In genomic region chr14:73503237-73503933, GRCm38 (mm10) we compare ENCODE assay signal across 9 mouse cellular contexts. TPM values are rescaled to one million over a fixed set of nuclear protein-coding genes. Genes with fewer than 3 reads are reported as not detected.
DNase-seq lines count a peak whose midpoint lies in the region; ATAC-seq and TF ChIP-seq lines count a peak whose summit lies in the region.
"Had no signal": no experiment of that assay in that cellular context is flagged by ENCODE, and none has a peak within 500 bp of the region (broad histone marks: within the 10 kb centered on the region; RNA-seq: fewer than 3 reads in every experiment).

No protein-coding gene starts in this region.

- no peak overlapping the region for H3K4me3 ChIP-seq in kidney, postnatal 0 days (replicated peaks; ENCODE audit: low read depth, low read length)
- no peak overlapping the region for H3K4me3 ChIP-seq in embryonic facial prominence, embryonic 12.5 days
- no peak overlapping the region for H3K4me3 ChIP-seq in heart, embryonic 14.5 days (ENCODE audit: control insufficient read depth in 1 of 2, insufficient read depth in 1 of 2, low read depth in 1 of 2, low read length in 2 of 2)
- H3K4me3 ChIP-seq in midbrain, embryonic 14.5 days (replicated peaks; ENCODE audit: low read depth, low read length), result no peak overlapping the region

- H3K36me3 ChIP-seq in kidney, postnatal 0 days (ENCODE audit: insufficient read depth, low read length), result no peaks in the 10 kb centered on the region
- no peaks in the 10 kb centered on the region for H3K36me3 ChIP-seq in embryonic facial prominence, embryonic 12.5 days
- H3K36me3 ChIP-seq in heart, embryonic 14.5 days (ENCODE audit: control insufficient read depth, insufficient read depth, low read length), result no peaks in the 10 kb centered on the region
- H3K36me3 ChIP-seq in midbrain, embryonic 14.5 days (ENCODE audit: control insufficient read depth, insufficient read depth, low read length), result no peaks in the 10 kb centered on the region

- H3K9me3 ChIP-seq in kidney, postnatal 0 days (replicated peaks; ENCODE audit: low read length), result no peaks in the 10 kb centered on the region
- no peaks in the 10 kb centered on the region for H3K9me3 ChIP-seq in embryonic facial prominence, embryonic 12.5 days
- no peaks in the 10 kb centered on the region for H3K9me3 ChIP-seq in heart, embryonic 14.5 days (ENCODE audit: control insufficient read depth, low read length)
- H3K9me3 ChIP-seq in midbrain, embryonic 14.5 days (ENCODE audit: control insufficient read depth, low read length), result no peaks in the 10 kb centered on the region

- H3K9ac ChIP-seq in kidney, postnatal 0 days (ENCODE audit: low read depth, low read length), result no peak overlapping the region
- H3K9ac ChIP-seq in embryonic facial prominence, embryonic 12.5 days, result no peak overlapping the region
- H3K9ac ChIP-seq in heart, embryonic 14.5 days (ENCODE audit: low read length), result no peak overlapping the region
- H3K9ac ChIP-seq in midbrain, embryonic 14.5 days (replicated peaks; ENCODE audit: low read length), result no peak overlapping the region

- no peaks in the 10 kb centered on the region for H3K4me1 ChIP-seq in kidney, postnatal 0 days (replicated peaks; ENCODE audit: insufficient read depth, low read length)
- H3K4me1 ChIP-seq in embryonic facial prominence, embryonic 12.5 days, result peaks cover 11% of the 10 kb centered on the region
- peaks cover 12 to 16% of the 10 kb centered on the region in 2 experiments for H3K4me1 ChIP-seq in heart, embryonic 14.5 days (ENCODE audit: control insufficient read depth in 2 of 2, insufficient read depth in 2 of 2, low read length in 2 of 2)
- H3K4me1 ChIP-seq in midbrain, embryonic 14.5 days (ENCODE audit: control insufficient read depth, insufficient read depth, low read length), result no peaks in the 10 kb centered on the region

- H3K4me2 ChIP-seq in kidney, postnatal 0 days (ENCODE audit: low read length), result no peak overlapping the region
- H3K4me2 ChIP-seq in embryonic facial prominence, embryonic 12.5 days (replicated peaks), result no peak overlapping the region
- H3K4me2 ChIP-seq in heart, embryonic 14.5 days (ENCODE audit: low read length), result peak overlapping the region; percentile 11
- H3K4me2 ChIP-seq in midbrain, embryonic 14.5 days (ENCODE audit: low read length), result no peak overlapping the region

- H3K27ac ChIP-seq in kidney, postnatal 0 days, result peak overlapping the region; percentile 19; the same call in 1 of the 2 replicates
- peak overlapping the region; percentile 50 for H3K27ac ChIP-seq in embryonic facial prominence, embryonic 12.5 days
- H3K27ac ChIP-seq in heart, embryonic 14.5 days (replicated peaks in 1 of 2; ENCODE audit: control insufficient read depth in 1 of 2, insufficient read depth in 1 of 2, low read depth in 2 of 2, low read length in 2 of 2), result peak overlapping the region; percentile 57 to 74
- peak overlapping the region; percentile 70 for H3K27ac ChIP-seq in midbrain, embryonic 14.5 days (replicated peaks; ENCODE audit: low read depth, low read length)
- H3K27ac ChIP-seq: macrophage had no signal

- no peak for TF ChIP-seq CTCF in kidney, postnatal 0 days (IDR thresholded peaks at IDR 0.05; ENCODE audit: low read depth)

- no peak for ATAC-seq in kidney, postnatal 0 days (replicated peaks; ENCODE audit: low FRiP score, low read depth)
- ATAC-seq in embryonic facial prominence, embryonic 12.5 days (ENCODE audit: insufficient number of reproducible peaks, insufficient read depth, low FRiP score, low TSS enrichment), result no peak
- ATAC-seq in heart, embryonic 14.5 days (ENCODE audit: insufficient number of reproducible peaks, insufficient read depth, low FRiP score, low read depth), result 0 out of 2 replicates have a peak, but pooled peaks have one; percentile 45
- ATAC-seq in midbrain, embryonic 14.5 days (ENCODE audit: low FRiP score, low TSS enrichment), result peak; percentile 61; the same call in 1 of the 2 replicates
- no peak for ATAC-seq in monocyte, adult 5-6 weeks (replicated peaks; ENCODE audit: insufficient number of reproducible peaks, low FRiP score, low TSS enrichment, poor library complexity, severe bottlenecking)
- no peak for ATAC-seq in erythroblast, adult 5-6 weeks (replicated peaks; ENCODE audit: low FRiP score, poor library complexity, severe bottlenecking)

- DNase-seq in kidney, postnatal 0 days (ENCODE audit: low spot score), result no peak
- no peak for DNase-seq in kidney, postnatal 25 days
- no peak for DNase-seq in midbrain, embryonic 14.5 days
- no peak for DNase-seq in cerebellum, adult 9-11 months

- WGBS in kidney, postnatal 0 days, result 59% methylated on average over 13 of the region's 13 CpGs
- WGBS in embryonic facial prominence, embryonic 12.5 days, result 56% methylated on average over 13 of the region's 13 CpGs
- 50% methylated on average over 13 of the region's 13 CpGs for WGBS in heart, embryonic 14.5 days
- 65% methylated on average over 13 of the region's 13 CpGs for WGBS in midbrain, embryonic 14.5 days

- no peaks in the 10 kb centered on the region for H3K27me3 ChIP-seq in kidney, postnatal 0 days (ENCODE audit: insufficient read depth, low read length)
- H3K27me3 ChIP-seq in embryonic facial prominence, embryonic 12.5 days, result no peaks in the 10 kb centered on the region
- no peaks in the 10 kb centered on the region for H3K27me3 ChIP-seq in heart, embryonic 14.5 days (ENCODE audit: control insufficient read depth, insufficient read depth, low read length)
- no peaks in the 10 kb centered on the region for H3K27me3 ChIP-seq in midbrain, embryonic 14.5 days (ENCODE audit: control insufficient read depth, insufficient read depth, low read length)

RNA-seq across cellular contexts. Expression of gene Med4, which starts 6.4 kb away (rescaled TPM):
- 66.5 and 70.2 TPM in 2 replicates for polyA plus RNA-seq in kidney, postnatal 0 days (2015; fragmentation: Nextera tagmentation; extraction: Ambion mirVana)
- 104 and 105 TPM in 2 replicates for polyA plus RNA-seq in embryonic facial prominence, embryonic 12.5 days (2016; fragmentation: Nextera tagmentation; extraction: Ambion mirVana)
- 46.6 and 47.5 TPM in 2 replicates for polyA plus RNA-seq in heart, embryonic 14.5 days (2014; fragmentation: Nextera tagmentation; extraction: Ambion mirVana)
- polyA plus RNA-seq in midbrain, embryonic 14.5 days (2014; fragmentation: Nextera tagmentation; extraction: Ambion mirVana), result 85.1 and 85.2 TPM in 2 replicates
- 65.7 to 85.4 TPM (median 76.7 TPM) in 3 replicates for total RNA-seq in monocyte, adult 5-6 weeks (2017)
- 8.1 and 10.2 TPM in 2 replicates for total RNA-seq in erythroblast, adult 5-6 weeks (2015; ENCODE audit: low replicate concordance)
- 9.5 and 20.1 TPM in 2 replicates for total RNA-seq in erythroblast, adult 5-6 weeks (2017; ENCODE audit: low replicate concordance)

RNA-seq across cellular contexts. Expression of gene Sucla2, which starts 21.7 kb away (rescaled TPM):
- polyA plus RNA-seq in kidney, postnatal 0 days (2015; fragmentation: Nextera tagmentation; extraction: Ambion mirVana), result 172 and 179 TPM in 2 replicates
- 92.5 and 107 TPM in 2 replicates for polyA plus RNA-seq in embryonic facial prominence, embryonic 12.5 days (2016; fragmentation: Nextera tagmentation; extraction: Ambion mirVana)
- 240 and 242 TPM in 2 replicates for polyA plus RNA-seq in heart, embryonic 14.5 days (2014; fragmentation: Nextera tagmentation; extraction: Ambion mirVana)
- polyA plus RNA-seq in midbrain, embryonic 14.5 days (2014; fragmentation: Nextera tagmentation; extraction: Ambion mirVana), result 118 and 127 TPM in 2 replicates
- 79.3 to 102 TPM (median 99.6 TPM) in 3 replicates for total RNA-seq in monocyte, adult 5-6 weeks (2017)
- 16.3 and 18.1 TPM in 2 replicates for total RNA-seq in erythroblast, adult 5-6 weeks (2015; ENCODE audit: low replicate concordance)
- 28.4 and 29.0 TPM in 2 replicates for total RNA-seq in erythroblast, adult 5-6 weeks (2017; ENCODE audit: low replicate concordance)

RNA-seq across cellular contexts. Expression of gene Nudt15, which starts 44.7 kb away (rescaled TPM):
- 7.9 and 8.9 TPM in 2 replicates for polyA plus RNA-seq in kidney, postnatal 0 days (2015; fragmentation: Nextera tagmentation; extraction: Ambion mirVana)
- 6.6 and 7.4 TPM in 2 replicates for polyA plus RNA-seq in embryonic facial prominence, embryonic 12.5 days (2016; fragmentation: Nextera tagmentation; extraction: Ambion mirVana)
- 4.6 and 5.7 TPM in 2 replicates for polyA plus RNA-seq in heart, embryonic 14.5 days (2014; fragmentation: Nextera tagmentation; extraction: Ambion mirVana)
- 8.6 and 10.8 TPM in 2 replicates for polyA plus RNA-seq in midbrain, embryonic 14.5 days (2014; fragmentation: Nextera tagmentation; extraction: Ambion mirVana)
- total RNA-seq in monocyte, adult 5-6 weeks (2017), result 4.9 to 9.1 TPM (median 8.5 TPM) in 3 replicates
- total RNA-seq in erythroblast, adult 5-6 weeks (2015; ENCODE audit: low replicate concordance), result 2.5 and 5.2 TPM in 2 replicates
- total RNA-seq in erythroblast, adult 5-6 weeks (2017; ENCODE audit: low replicate concordance), result 1.4 and 3.7 TPM in 2 replicates

Comparison
In these comparisons a context has a peak if more than half of its experiments do, and no peak if none do; other contexts are left out.
1. ATAC-seq: peak in heart, embryonic 14.5 days (single experiment) and midbrain, embryonic 14.5 days (single experiment); none in kidney, postnatal 0 days (single experiment), embryonic facial prominence, embryonic 12.5 days (single experiment), monocyte, adult 5-6 weeks (single experiment) and erythroblast, adult 5-6 weeks (single experiment).
2. H3K27ac ChIP-seq: peak in every context shown above with its lines; median percentile 70 in midbrain, embryonic 14.5 days; 66 in heart, embryonic 14.5 days; 50 in embryonic facial prominence, embryonic 12.5 days; 19 in kidney, postnatal 0 days.